Mouse (Mus musculus) cortical plate, adult 2 months (tissue): ENCODE results near the gene Foxn2.

ENCODE experiments used
- CTCF ChIP-seq: fragments of 200-500 bp; IDR thresholded peaks from 2 replicates; pipeline ENCODE4 v1.5.1; 2011; ENCODE audit warnings: mild to moderate bottlenecking, control low read depth, low read length; ENCODE audit not compliant: insufficient read depth; ENCODE audit errors: extremely low read depth
- POLR2A ChIP-seq: fragments of 200-500 bp; IDR thresholded peaks from 2 replicates; pipeline ENCODE4 v1.6.1; 2011; ENCODE audit warnings: mild to moderate bottlenecking, low read length, control low read depth; ENCODE audit not compliant: insufficient read depth; ENCODE audit errors: extremely low read depth

- no peak for TF ChIP-seq CTCF
- no peak for TF ChIP-seq POLR2A
Measured at GRCm38 (mm10) chr17:88467696-88468095, 27.2 kb downstream of the Foxn2 start.
